Mouse (Mus musculus) megakaryocyte, embryonic 14.5 days (primary cell): ENCODE measurements around the gene Nfix.

Experiments
- FLI1 ChIP-seq: IDR thresholded peaks from 2 replicates; pipeline ENCODE4 v1.6.1; 2012; ENCODE audit warnings: low read length, inconsistent platforms, mixed read lengths
- GATA1 ChIP-seq: IDR thresholded peaks from 3 replicates; pipeline ENCODE4 v1.6.1; 2012; ENCODE audit warnings: mixed read lengths, low read length, inconsistent platforms, borderline replicate concordance

GRCm38 (mm10) chr8:84834866-84835855 is 35.0 kb upstream of the Nfix start:
- TF ChIP-seq GATA1 (no peak), FLI1 (no peak)
